Mouse (Mus musculus): ENCODE data around the gene Gm10799. TPM values are rescaled to one million over a fixed set of nuclear protein-coding genes. Genes with fewer than 3 reads are reported as not detected.

The Gm10799 gene
- polyA plus RNA-seq, 1 experiment = not detected

- TF ChIP-seq GATA1 (IDR thresholded peaks at IDR 0.05; ENCODE audit: low read length) = no peak
Measured at GRCm38 (mm10) chr2:104060996-104061395, 7.4 kb downstream of the Gm10799 start.

GRCm38 (mm10) chr2:104059786-104060185 is 8.6 kb downstream of the Gm10799 start:
- no peak for TF ChIP-seq GATA1 (IDR thresholded peaks at IDR 0.05; ENCODE audit: low read length)

- no peak for TF ChIP-seq GATA1 (IDR thresholded peaks at IDR 0.05; ENCODE audit: low read length)
Measured at GRCm38 (mm10) chr2:104058954-104059353, 9.4 kb downstream of the Gm10799 start.

GRCm38 (mm10) chr2:104058381-104058780 is 10.0 kb downstream of the Gm10799 start:
- TF ChIP-seq GATA1 (IDR thresholded peaks at IDR 0.05; ENCODE audit: low read length) = no peak

GRCm38 (mm10) chr2:104044479-104045080 is 23.8 kb downstream of the Gm10799 start:
- TF ChIP-seq GATA1 (IDR thresholded peaks at IDR 0.05; ENCODE audit: low read length) = no peak

- no peak for TF ChIP-seq GATA1 (IDR thresholded peaks at IDR 0.05; ENCODE audit: low read length)
Measured at GRCm38 (mm10) chr2:104043624-104044478, 24.5 kb downstream of the Gm10799 start.

- no peak for TF ChIP-seq GATA1 (IDR thresholded peaks at IDR 0.05; ENCODE audit: low read length)
Measured at GRCm38 (mm10) chr2:104042766-104043165, 25.6 kb downstream of the Gm10799 start.

- TF ChIP-seq GATA1 (IDR thresholded peaks at IDR 0.05; ENCODE audit: low read length) = no peak
Measured at GRCm38 (mm10) chr2:104041632-104042031, 26.7 kb downstream of the Gm10799 start.

- no peak for TF ChIP-seq GATA1 (IDR thresholded peaks at IDR 0.05; ENCODE audit: low read length)
Measured at GRCm38 (mm10) chr2:104038236-104038635, 30.1 kb downstream of the Gm10799 start.

- TF ChIP-seq GATA1 (IDR thresholded peaks at IDR 0.05; ENCODE audit: low read length) = no peak
Measured at GRCm38 (mm10) chr2:104036316-104036715, 32.0 kb downstream of the Gm10799 start.

GRCm38 (mm10) chr2:104035595-104035994 is 32.8 kb downstream of the Gm10799 start:
- TF ChIP-seq GATA1 (IDR thresholded peaks at IDR 0.05; ENCODE audit: low read length) = no peak

- TF ChIP-seq GATA1 (IDR thresholded peaks at IDR 0.05; ENCODE audit: low read length) = no peak
Measured at GRCm38 (mm10) chr2:104034832-104035472, 33.4 kb downstream of the Gm10799 start.

- TF ChIP-seq GATA1 (IDR thresholded peaks at IDR 0.05; ENCODE audit: low read length) = no peak
Measured at GRCm38 (mm10) chr2:104032056-104032455, 36.3 kb downstream of the Gm10799 start.

- no peak for TF ChIP-seq GATA1 (IDR thresholded peaks at IDR 0.05; ENCODE audit: low read length)
Measured at GRCm38 (mm10) chr2:104030381-104030780, 38.0 kb downstream of the Gm10799 start.

- TF ChIP-seq GATA1 (IDR thresholded peaks at IDR 0.05; ENCODE audit: low read length) = no peak
Measured at GRCm38 (mm10) chr2:104029074-104029473, 39.3 kb downstream of the Gm10799 start.

GRCm38 (mm10) chr2:104028139-104028723 is 40.1 kb downstream of the Gm10799 start, which contains the start of gene 4931422A03Rik:
Gene 4931422A03Rik, minus strand, starts transcription at chr2:104028361.
- no peak for TF ChIP-seq GATA1 (IDR thresholded peaks at IDR 0.05; ENCODE audit: low read length)

Measured in G1E-ER4 (cell line).